Mouse (Mus musculus) limb, embryonic 13.5 days (tissue): ENCODE measurements at regions not wholly inside any gene's neighbourhood (a gene's known extent, or its start where the extent isn't known, plus 50 kb on each side); places are given as distances from the start of the nearest gene placed in this dataset.
A peak's percentile ranks its signal among the peaks of the same experiment; 100 is the strongest.
"Not testable (repeated sequence)": the region's sequence is repeated elsewhere in the genome, so short reads cannot be mapped to it uniquely, and the experiment has no call there.

Experiments used
- ATAC-seq: fragments of 200-750 bp; cut with Nextera tagmentation; 2 replicates; pipeline ENCODE4 v1.8.0; 2017; ENCODE audit warnings: low read depth, moderate number of reproducible peaks, moderate TSS enrichment; ENCODE audit not compliant: low FRiP score
- H3K27ac ChIP-seq: fragments of 300-500 bp; sonication (generic); 2 replicates; pipeline ENCODE4 v1.5.1; 2015; ENCODE audit warnings: inconsistent platforms, mild to moderate bottlenecking, moderate library complexity
- H3K27me3 ChIP-seq: fragments of 300-500 bp; sonication (generic); 2 replicates; pipeline ENCODE4 v1.6.1; 2015; ENCODE audit warnings: mild to moderate bottlenecking, inconsistent platforms
- H3K36me3 ChIP-seq: fragments of 300-500 bp; sonication (generic); 2 replicates; pipeline ENCODE4 v1.6.1; 2015; ENCODE audit warnings: inconsistent platforms, mild to moderate bottlenecking, moderate library complexity
- H3K4me1 ChIP-seq: fragments of 300-500 bp; sonication (generic); 2 replicates; pipeline ENCODE4 v1.6.1; 2015; ENCODE audit warnings: inconsistent platforms
- H3K4me2 ChIP-seq: fragments of 300-500 bp; sonication (generic); replicated peaks from 2 replicates; pipeline ENCODE4 v1.6.1; 2015; ENCODE audit warnings: inconsistent platforms, mild to moderate bottlenecking, moderate library complexity
- H3K4me3 ChIP-seq: fragments of 300-500 bp; sonication (generic); 2 replicates; pipeline ENCODE4 v1.5.1; 2015; ENCODE audit warnings: moderate library complexity, mild to moderate bottlenecking, inconsistent platforms
- H3K9ac ChIP-seq: fragments of 300-500 bp; sonication (generic); 2 replicates; pipeline ENCODE4 v1.6.1; 2015; ENCODE audit warnings: mild to moderate bottlenecking, inconsistent platforms
- H3K9me3 ChIP-seq: fragments of 300-500 bp; sonication (generic); 2 replicates; pipeline ENCODE4 v1.6.1; 2016; ENCODE audit warnings: inconsistent platforms
- WGBS: fragments of 180-500 bp; shearing (Covaris S2); methylation state at CpG from one replicate; pipeline ENCODE4 v1.1.7; 2015; 5-methylcytosine and 5-hydroxymethylcytosine counted together

DNA sequence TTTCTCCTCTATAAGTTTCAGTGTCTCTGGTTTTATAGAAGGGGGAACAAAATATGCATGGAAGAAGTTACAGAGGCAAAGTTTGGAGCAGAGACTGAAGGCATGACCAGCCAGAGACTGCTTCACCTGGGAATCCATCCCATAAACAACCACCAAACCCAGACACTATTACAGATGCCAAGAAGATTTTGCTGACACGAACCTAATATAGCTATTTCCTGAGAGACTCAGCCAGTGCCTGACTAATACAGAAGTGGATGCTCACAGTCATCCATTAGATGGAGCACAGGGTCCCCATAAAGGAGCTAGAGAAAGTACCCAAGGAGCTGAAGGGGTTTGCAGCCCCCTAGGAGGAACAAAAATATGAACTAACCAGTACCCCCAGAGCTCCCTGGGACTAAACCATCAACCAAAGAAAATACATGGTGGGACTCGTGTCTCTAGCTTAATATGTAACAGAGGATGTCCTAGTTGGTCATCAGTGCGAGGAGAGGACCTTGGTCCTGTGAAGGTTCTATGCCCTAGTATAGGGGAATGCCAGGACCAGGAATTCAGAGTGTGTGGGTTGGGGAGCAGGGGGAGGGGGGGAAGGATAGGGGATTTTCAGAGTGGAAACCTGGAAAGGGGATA is 621.2 kb upstream of the Msl3l2 start:
- ATAC-seq, H3K4me3 ChIP-seq, H3K36me3 ChIP-seq, H3K9me3 ChIP-seq, H3K27ac ChIP-seq, H3K4me2 ChIP-seq, H3K27me3 ChIP-seq, H3K4me1 ChIP-seq, H3K9ac ChIP-seq: not testable (repeated sequence)
- WGBS: 82% methylated on average over 3 of the region's 3 CpGs

DNA sequence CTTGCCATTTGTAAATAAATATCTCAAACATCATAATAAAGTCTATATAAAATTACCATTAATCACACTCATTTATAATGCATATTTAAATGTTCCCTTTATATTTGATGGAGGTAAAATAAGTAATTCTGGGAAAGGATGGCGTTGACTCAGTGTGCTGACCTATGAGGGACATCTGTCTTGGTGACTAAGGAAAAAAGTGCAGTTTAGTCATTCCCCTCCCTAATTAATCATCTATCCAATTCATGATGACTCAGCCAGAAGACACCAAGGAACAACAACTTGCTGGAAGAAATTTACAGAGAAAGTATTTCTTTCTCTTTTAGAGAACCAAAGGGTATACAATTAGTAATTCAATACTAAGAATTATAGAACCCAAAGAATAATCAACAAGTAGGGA is 584.0 kb upstream of the Msl3l2 start:
- Histone ChIP-seq H3K9ac (no peak overlapping the region), H3K4me1 (no peaks in the 10 kb centered on the region), H3K4me2 (no peak overlapping the region), H3K9me3 (no peaks in the 10 kb centered on the region), H3K36me3 (no peaks in the 10 kb centered on the region), H3K27me3 (no peaks in the 10 kb centered on the region), H3K4me3 (no peak overlapping the region), H3K27ac (no peak overlapping the region)
- no peak for ATAC-seq
- WGBS: 86% methylated on average over 1 of the region's 1 CpGs

- Histone ChIP-seq H3K9ac (no peak overlapping the region), H3K36me3 (no peaks in the 10 kb centered on the region), H3K4me1 (no peaks in the 10 kb centered on the region), H3K9me3 (no peaks in the 10 kb centered on the region), H3K4me3 (no peak overlapping the region), H3K4me2 (no peak overlapping the region), H3K27ac (no peak overlapping the region), H3K27me3 (no peaks in the 10 kb centered on the region)
- ATAC-seq: no peak
Measured at GRCm38 (mm10) chr10:55537410-55537809, 569.3 kb upstream of the Msl3l2 start.

- Histone ChIP-seq H3K4me1 (no peaks in the 10 kb centered on the region), H3K27me3 (no peaks in the 10 kb centered on the region), H3K27ac (no peak overlapping the region), H3K4me2 (no peak overlapping the region), H3K9ac (no peak overlapping the region), H3K9me3 (0 out of 2 replicates have a peak, but pooled peaks cover 6% of the 10 kb centered on the region), H3K36me3 (no peaks in the 10 kb centered on the region), H3K4me3 (no peak overlapping the region)
- no peak for ATAC-seq
- WGBS: 77% methylated on average over 6 of the region's 6 CpGs
Measured at GRCm38 (mm10) chr10:55546441-55547430, 560.0 kb upstream of the Msl3l2 start.

GRCm38 (mm10) chr10:55564961-55565360 is 541.8 kb upstream of the Msl3l2 start:
- H3K9me3 ChIP-seq: no peaks in the 10 kb centered on the region
- H3K4me1 ChIP-seq: no peaks in the 10 kb centered on the region
- H3K27ac ChIP-seq: no peak overlapping the region
- no peak overlapping the region for H3K4me3 ChIP-seq
- H3K9ac ChIP-seq: no peak overlapping the region
- H3K36me3 ChIP-seq: no peaks in the 10 kb centered on the region
- H3K4me2 ChIP-seq: no peak overlapping the region
- ATAC-seq: no peak
- no peaks in the 10 kb centered on the region for H3K27me3 ChIP-seq

- H3K9ac ChIP-seq: no peak overlapping the region
- H3K4me1 ChIP-seq: no peaks in the 10 kb centered on the region
- 89% methylated on average over 1 of the region's 1 CpGs for WGBS
- H3K27ac ChIP-seq: no peak overlapping the region
- H3K4me3 ChIP-seq: no peak overlapping the region
- H3K4me2 ChIP-seq: no peak overlapping the region
- H3K36me3 ChIP-seq: no peaks in the 10 kb centered on the region
- no peaks in the 10 kb centered on the region for H3K27me3 ChIP-seq
- ATAC-seq: no peak
- H3K9me3 ChIP-seq: no peaks in the 10 kb centered on the region
Measured at GRCm38 (mm10) chr10:55572689-55573088, 534.0 kb upstream of the Msl3l2 start.

GRCm38 (mm10) chr10:55591013-55591412 is 515.7 kb upstream of the Msl3l2 start:
- no peak for ATAC-seq
- H3K9me3 ChIP-seq: no peaks in the 10 kb centered on the region
- H3K27ac ChIP-seq: no peak overlapping the region
- 87% methylated on average over 7 of the region's 7 CpGs for WGBS
- no peak overlapping the region for H3K4me3 ChIP-seq
- no peak overlapping the region for H3K9ac ChIP-seq
- H3K4me2 ChIP-seq: no peak overlapping the region
- no peaks in the 10 kb centered on the region for H3K36me3 ChIP-seq
- no peaks in the 10 kb centered on the region for H3K27me3 ChIP-seq
- no peaks in the 10 kb centered on the region for H3K4me1 ChIP-seq

DNA sequence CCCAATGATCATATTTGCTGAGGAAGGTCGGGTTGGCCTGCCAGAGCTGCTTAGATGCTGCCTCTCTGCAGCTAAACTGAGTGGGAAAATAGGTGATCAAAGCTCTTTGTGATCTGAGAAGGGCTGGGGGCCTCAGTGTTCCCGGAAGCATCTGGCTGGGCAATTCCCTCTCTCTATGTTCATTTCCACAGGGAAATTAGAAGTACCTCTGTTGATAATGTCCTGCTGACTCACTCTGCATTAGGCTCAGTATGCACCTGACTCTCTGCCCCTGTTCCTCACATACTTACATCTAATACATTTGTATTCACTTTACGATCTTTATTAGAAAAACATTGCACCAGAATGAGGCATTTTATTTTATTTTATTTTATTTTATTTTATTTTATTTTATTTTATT is 514.8 kb upstream of the Msl3l2 start:
- 62% methylated on average over 3 of the region's 3 CpGs for WGBS
- Histone ChIP-seq H3K4me3 (no peak overlapping the region), H3K4me1 (no peaks in the 10 kb centered on the region), H3K4me2 (no peak overlapping the region), H3K27ac (no peak overlapping the region), H3K9ac (no peak overlapping the region), H3K27me3 (no peaks in the 10 kb centered on the region), H3K9me3 (no peaks in the 10 kb centered on the region), H3K36me3 (no peaks in the 10 kb centered on the region)
- no peak for ATAC-seq

DNA sequence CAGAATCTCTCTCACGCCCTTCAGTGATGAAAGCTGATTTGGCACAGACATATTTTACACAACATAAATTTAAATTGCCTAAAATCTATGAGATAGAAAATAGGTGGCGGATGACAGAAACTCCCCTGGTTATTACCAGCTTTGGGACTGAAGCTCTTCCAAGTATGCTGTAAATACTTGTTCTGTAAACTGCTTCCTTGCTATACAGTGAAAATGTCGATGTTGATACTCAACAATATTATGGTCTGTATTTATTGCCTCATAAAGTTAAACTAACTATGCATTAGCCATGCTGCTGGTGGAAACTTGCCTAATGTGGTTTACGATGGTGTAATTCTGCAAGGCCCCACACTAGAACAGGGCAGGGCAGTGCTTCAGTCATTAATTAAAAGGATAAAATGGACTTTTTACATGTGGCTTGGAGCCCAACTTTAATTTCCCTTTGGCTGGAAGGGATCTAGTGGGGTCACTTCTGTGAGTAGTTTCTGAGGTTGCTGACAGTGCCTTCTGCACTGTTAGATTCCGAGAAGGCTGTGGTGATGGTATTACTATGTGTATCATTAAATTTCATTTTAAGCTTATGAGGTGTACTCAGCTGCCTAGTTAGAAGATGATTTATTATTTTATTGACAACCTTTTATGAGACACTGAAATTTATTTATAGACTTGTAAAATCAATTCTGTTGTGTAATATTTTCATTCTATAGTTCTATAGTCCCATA is 482.0 kb upstream of the Msl3l2 start:
- Histone ChIP-seq H3K4me1 (no peaks in the 10 kb centered on the region), H3K27ac (no peak overlapping the region), H3K9ac (no peak overlapping the region), H3K4me2 (no peak overlapping the region), H3K9me3 (peaks cover 6% of the 10 kb centered on the region), H3K27me3 (peaks cover 2% of the 10 kb centered on the region; the same call in 1 of the 2 replicates), H3K4me3 (no peak overlapping the region), H3K36me3 (no peaks in the 10 kb centered on the region)
- ATAC-seq: peak; percentile 77; the same call in 1 of the 2 replicates
- 27% methylated on average over 5 of the region's 5 CpGs for WGBS

GRCm38 (mm10) chr10:55641332-55641731 is 465.4 kb upstream of the Msl3l2 start:
- no peak overlapping the region for H3K4me2 ChIP-seq
- no peaks in the 10 kb centered on the region for H3K27me3 ChIP-seq
- H3K4me1 ChIP-seq: no peaks in the 10 kb centered on the region
- WGBS: 80% methylated on average over 3 of the region's 3 CpGs
- no peaks in the 10 kb centered on the region for H3K36me3 ChIP-seq
- no peaks in the 10 kb centered on the region for H3K9me3 ChIP-seq
- no peak overlapping the region for H3K27ac ChIP-seq
- no peak for ATAC-seq
- H3K9ac ChIP-seq: no peak overlapping the region
- no peak overlapping the region for H3K4me3 ChIP-seq
